Mouse (Mus musculus) left cerebral cortex, postnatal 14 days (tissue): ENCODE data around the gene Abcc2. TPM values are rescaled to one million over a fixed set of nuclear protein-coding genes. Genes with fewer than 3 reads are reported as not detected.

ENCODE experiments used
- DNase-seq, 2 experiments: peaks; one replicate each; pipeline ENCODE4 v3.0.0; 2021 to 2022; ENCODE audit warnings: low spot score in 2 of 2, mixed read lengths in 1 of 2
- intact Hi-C: fragments of 180-260 bp; cut with DNase I; formaldehyde crosslinking; loops from one replicate; pipeline ENCODE4 v1.15.1; 2025
- long read RNA-seq, 2 experiments: library from polyadenylated mRNA; stranded (forward); transcript quantifications; one replicate each; pipeline ENCODE4 v2.0.0; 2021
- total RNA-seq, 2 experiments: library from RNA; stranded (reverse); gene quantifications; 2 replicates each; pipeline ENCODE4 v1.2.3; 2021

Gene Abcc2
- under 1 TPM; 0.11 to 0.66 TPM for total RNA-seq
- long read RNA-seq, experiment 1, result 0 reads
- long read RNA-seq, experiment 2, partial matches to known transcripts, result 0 of 1 reads
- long read RNA-seq, experiment 2, other reads (novel, unspliced or antisense), result 1 of 1 reads

DNA sequence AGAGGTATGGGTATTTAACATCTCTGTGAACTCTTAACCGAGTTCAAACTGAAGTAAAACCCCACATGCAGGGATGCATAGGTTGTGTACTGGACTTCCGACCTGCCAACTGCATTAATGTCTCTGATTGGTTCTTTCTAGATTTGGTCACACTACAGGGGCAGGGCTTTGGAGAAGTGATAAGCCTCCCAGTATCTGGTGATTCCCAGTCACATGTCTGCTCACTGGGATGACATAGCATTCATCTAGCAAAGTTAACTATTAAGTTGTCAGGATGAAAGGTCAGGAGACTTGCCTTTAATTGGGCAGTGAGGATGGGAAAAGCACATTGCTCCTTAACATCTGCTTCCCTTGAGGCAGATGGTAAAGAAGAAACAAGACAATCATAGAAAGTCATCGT lies at the start of gene Abcc2:
Abcc2 (plus strand) TSS at position 213 of the 400 bp plus-strand sequence.
- intact Hi-C loops, result no loop called here
- DNase-seq, result no peak

DNA sequence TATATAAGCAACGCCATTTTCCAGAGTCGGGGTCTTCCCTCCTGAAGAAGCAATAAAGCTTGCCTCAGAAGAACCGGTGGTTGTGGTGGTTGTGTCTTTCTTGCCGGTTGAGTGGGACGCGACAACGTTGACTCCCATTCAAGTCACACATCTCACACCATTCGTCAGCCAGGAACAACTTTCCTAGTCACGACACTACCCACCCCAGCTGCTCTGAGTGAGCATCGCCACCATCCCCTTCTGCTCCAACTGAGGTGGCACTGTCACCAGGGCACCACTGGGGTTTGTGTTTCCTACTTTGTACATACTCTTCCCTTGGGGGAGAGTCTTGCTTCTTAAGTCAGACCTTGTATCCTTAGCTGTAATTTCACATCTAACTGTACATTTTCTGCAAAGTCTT lies 43.6 kb upstream of the Abcc2 start:
- DNase-seq, result no peak
- intact Hi-C loops, result no loop called here

DNA sequence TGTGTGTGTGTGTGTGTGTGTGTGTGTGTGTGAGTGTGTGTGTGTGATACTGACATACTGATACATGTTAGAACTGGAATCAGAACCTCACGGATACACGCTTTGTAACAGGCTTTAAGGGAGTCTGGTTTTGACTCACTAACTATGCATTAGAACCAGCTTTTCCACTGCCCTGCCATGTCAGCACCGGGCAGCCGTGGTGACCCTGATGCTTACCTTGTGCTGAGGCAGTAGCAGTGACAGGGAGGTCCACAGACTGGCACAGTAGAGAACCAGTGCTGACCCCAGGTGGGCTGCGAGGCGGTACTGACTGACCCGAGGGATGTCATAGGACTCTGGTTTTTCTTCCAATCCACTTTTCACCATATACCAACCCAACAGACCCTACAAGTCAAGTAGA lies 38.6 kb upstream of the Abcc2 start:
- intact Hi-C loops, result no loop called here
- DNase-seq, result no peak

DNA sequence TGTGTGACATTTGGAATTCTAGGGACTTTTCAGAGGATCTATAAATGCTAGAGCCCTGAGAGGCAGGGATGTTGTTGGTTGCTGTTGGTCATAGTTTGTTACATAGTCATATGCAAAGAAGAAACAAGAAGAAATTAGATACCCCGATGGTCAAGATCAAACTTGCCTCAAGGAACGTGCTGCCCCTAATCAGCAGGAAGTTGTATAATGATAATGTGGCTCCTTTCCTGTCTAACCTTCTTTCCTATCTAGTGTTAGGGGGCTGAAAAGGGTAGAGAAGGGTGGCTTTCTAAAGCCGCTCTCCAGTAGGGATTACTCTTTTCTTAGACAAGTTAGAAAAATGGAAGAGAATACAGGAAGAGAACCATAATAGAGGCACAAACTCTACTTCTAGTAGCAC lies 36.3 kb upstream of the Abcc2 start:
- no peak for DNase-seq
- intact Hi-C loops, result no loop called here

DNA sequence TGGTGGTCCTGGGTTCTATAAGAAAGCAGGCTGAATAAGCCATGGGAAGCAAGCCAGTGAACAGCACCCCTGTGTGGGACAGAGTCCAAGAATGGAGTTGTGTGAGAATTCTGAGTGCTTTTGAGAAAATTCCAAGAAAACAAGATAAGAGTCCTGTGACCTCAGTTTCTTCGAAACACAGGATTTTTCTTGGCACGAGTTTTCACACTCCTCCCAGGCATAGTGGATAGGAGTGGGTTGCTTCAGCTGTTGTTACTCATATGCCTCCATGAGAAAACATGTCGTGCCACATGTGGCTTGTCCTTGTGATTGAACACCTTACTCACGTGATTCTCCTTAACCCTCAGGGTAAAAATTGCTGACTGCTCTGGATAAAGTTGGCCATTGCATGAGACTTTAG lies 34.1 kb upstream of the Abcc2 start:
- DNase-seq, result no peak

DNA sequence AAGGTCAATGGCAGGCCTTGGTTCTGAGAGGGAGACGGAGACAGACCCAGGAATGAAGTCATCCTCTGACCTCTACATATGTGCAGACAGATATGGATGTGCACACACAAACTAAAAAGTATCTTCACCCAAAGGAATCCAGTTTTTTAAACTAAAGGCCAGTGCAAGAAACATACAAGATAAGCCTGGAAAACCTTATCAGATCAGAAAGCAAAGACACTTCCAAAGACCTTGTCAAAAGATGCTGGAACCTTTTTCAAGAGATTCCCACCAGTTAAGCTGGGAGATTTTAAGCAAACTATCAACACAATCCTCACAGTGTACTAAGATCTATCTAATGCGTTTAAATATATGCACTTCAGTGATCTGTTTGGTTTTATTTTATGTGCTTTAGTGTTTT lies 32.0 kb upstream of the Abcc2 start:
- no peak for DNase-seq
- intact Hi-C loops, result no loop called here

More for the DNA sequence above, 34.1 kb upstream of the Abcc2 start:
- intact Hi-C loops, result no loop called here

DNA sequence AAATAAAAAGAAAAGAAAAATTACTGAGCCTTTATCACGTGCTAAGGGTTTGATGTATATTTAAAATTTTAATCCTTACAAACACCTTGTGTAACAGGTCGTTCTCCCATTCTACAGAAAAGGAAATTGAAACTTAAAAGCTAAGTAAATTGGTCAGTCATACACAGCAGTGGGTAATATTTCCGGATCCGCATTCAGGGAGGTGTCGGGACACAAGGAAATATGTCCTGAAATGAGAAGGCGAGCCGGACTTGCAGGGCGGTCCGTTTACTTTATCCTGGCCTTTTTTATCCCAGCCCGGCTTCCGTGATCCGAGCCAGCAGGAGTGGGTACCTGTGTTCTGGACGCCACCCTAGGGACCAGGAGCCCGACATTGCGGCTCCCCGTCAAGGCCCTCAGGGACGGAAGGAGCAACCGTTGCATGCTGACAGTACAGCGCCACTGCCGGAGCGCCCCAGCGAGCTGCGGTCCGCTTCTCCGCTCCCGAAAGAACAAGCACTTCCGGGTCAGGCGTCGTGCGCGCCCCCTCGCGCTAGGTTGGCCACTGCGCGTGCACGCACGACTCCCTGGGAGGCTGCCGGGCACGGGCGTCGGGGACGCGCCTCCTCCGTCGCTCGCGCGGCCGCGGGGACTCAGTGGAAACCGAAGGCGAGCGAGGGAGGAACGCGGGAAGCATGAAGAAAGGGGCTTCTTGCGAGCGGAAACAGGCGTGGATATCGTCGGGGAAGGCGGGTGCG lies 29.3 kb upstream of the Abcc2 start, which contains the start of the genes Cutc and Cox15:
Cutc (plus strand) TSS at position 508 of the 737 bp plus-strand sequence.
Cox15 (minus strand) TSS at position 512 of the 737 bp plus-strand sequence.
- intact Hi-C loops, result no loop called here
- DNase-seq, result peak; percentile 97

DNA sequence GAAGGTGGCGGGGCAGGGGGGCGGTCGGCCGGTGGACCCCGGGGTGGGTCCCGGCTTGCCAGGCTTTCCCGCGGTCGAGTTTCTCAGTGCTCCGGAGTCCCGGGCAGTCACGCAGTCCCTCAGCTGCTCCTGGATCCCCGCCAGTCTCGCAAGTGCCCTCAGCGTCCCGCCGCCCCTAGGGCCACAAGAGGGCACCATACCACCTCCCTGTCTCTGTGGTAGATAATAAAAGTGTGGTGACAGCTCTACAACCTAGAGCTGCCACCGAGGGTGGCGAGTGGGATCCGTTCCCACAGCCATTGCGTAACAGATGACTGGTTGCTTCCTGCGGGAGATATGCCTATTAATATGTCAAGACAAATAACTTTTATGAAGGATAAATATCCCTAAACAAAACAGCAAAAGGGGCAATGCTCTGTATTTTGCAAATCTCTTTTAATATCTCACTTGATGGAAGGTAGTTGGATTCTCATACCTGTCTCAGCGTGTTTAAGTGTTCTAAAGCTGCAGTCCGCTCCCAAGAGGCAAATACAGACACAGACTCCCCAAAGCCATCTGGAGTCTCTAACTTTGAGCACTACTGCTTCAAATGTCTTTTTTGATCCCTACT lies 28.7 kb upstream of the Abcc2 start:
- peak; percentile 88 to 90 for DNase-seq
- intact Hi-C loops, result no loop called here

DNA sequence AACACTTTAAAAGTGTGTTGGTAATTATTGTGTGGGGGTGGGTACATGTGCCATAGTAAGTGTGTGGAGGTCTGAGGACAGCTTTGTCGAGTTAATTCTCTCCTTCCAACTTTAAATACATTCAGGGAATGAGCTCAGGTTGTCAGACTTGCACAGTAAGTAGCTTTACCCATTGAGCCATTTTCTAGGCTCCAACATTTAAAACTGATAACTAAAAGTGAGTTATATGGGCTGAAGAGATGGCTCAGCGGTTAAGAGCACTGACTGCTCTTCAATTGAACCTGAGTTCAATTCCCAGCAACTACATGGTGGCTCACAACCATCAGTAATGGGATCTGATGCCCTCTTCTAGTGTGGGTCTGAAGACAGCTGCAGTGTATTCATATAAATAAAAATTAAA lies 27.8 kb upstream of the Abcc2 start:
- DNase-seq, result no peak
- intact Hi-C loops, result no loop called here

DNA sequence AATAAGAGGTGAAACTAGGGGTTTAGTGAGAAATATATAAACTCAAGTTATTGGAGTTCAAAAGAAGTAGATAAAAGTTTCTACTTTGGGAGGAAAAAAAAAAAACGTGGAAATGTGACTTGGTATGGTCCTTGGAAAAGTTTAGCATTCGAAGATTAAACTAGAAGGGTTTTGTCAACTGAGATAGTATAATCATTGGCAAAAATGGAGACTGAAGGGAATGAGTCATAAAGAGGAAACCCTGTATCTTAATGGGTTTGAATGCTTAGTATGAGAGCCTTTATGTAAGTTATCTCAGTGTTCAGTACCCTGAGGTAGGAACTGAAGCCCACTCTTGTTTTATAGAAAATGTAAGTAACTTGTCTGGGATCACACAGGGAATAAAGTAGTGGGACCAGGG lies 27.1 kb upstream of the Abcc2 start:
- DNase-seq, result no peak
- intact Hi-C loops, result no loop called here

DNA sequence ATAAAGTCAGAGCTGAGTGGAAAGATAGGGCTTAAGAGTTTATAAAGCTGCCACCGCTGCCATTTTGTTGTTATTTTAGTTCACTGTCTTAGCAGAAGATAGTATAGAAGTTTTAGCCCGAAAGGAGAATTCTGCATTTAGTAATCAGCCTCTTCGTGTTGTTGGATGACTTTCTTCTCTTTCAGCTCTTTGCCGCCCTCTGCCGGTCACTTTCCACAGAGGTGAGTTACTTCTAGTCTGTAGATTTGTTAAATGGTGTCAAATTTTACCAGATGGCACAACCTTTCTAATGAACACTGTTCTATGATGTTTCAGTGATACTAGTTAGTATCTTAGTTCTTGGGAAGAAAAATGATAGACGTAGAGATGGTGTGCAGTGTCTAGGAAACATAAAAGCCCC lies 21.5 kb upstream of the Abcc2 start:
- intact Hi-C loops, result no loop called here
- peak; percentile 28 to 66 for DNase-seq

DNA sequence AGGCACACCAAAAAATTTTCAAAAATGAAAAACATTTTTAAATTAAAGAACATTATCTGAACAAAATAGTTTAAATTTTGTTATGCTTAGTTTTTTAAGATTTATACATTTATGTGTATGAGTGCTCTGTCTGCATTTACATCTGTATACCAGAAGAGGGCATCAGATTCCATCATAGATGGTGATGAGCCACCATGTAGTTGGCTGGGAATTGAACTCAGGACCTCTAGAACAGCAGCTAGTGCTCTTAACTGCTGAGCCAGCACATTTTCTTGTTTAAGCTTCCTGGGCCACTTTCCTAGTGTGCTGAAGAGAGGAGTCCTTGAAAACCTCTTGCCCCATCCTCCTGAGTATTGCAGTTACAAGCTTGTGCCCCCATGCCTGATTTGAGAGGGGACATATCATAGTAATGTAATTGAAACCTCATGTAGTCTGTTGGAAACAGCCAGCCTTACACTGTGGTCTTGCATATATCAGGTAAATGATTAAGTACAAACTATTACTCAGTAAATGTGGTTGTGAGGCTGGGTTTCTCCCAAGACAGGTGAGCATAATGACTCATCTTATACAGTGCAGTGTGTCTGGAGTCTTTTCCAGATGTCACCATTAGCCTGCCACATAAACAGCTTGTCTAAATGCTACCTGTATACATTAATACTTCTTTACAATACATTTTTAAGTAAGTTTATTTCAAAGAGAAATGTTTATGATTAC lies 20.3 kb upstream of the Abcc2 start:
- intact Hi-C loops, result no loop called here
- DNase-seq, result no peak

DNA sequence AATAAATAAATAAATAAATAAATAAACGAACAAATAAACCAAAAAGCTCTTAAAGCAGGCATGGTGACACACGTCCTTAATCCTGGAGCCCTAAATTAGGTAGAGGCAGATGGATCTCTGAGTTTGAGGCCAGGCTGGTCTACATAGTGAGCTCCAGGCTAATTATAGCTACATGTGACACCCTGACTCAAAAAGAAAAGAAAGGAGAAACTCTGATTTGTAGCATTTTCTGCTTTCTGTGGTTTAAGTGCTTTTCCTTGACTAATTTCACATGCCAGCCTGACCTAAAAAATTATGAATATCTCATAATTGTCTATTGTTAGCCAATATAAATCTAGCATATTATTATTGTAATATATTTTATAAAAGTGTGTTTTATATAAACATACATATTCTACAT lies 19.6 kb upstream of the Abcc2 start:
- no peak for DNase-seq
- intact Hi-C loops, result no loop called here

DNA sequence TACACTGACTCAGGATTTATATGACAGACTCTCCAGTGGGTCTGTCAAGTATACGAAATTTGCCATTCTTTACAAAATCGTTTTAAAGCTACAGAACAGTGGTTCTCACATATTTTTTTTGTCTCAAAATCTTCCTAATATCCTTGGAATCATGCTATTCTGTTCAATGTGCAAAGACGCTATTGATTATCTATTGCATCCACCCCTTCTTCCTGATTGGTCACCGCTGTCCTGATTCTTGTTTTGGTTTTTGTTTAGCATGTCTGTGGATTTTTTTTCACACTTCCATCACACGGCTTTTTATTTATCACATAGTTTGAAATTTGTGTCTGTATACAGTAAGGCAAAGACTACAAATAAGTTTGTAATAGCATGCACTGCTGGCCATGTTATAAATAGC lies 15.5 kb upstream of the Abcc2 start:
- no peak for DNase-seq
- intact Hi-C loops, result no loop called here

DNA sequence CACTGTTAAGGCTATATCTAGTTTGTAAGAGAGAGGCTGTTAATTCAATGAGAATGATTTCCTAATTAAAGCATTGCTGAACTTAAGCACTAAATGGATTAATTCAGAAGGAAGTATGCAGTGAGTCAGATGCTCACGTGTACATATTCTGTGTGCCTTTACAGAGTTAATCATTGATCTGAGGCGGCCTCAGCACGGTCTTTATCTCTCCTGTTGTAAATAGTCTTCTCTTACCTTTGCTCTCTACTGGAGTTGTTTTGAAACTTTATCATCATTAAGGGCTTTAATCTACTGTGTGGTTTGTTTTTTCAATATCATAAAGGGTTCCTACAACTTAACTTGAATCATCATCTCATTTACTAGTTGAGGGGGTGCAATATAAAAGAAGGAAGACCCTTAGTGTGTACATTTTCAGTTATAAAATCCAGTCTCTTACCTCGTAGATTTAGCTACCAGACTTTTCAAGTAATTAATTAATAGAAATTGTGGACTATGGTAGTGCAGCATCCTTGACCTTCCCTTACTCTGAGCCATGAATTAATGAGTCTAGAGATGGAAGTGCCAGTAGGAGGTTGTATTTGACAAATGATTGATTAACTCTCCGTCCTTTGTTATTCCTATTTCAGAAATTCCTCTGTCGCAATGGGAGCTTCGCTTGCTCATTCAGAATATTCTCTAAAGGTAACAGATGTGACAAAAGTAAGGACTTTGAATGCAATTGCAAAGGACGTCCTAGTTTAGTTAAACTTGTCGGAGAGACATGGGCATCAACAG lies 14.3 kb upstream of the Abcc2 start:
- intact Hi-C loops, result no loop called here
- no peak for DNase-seq

DNA sequence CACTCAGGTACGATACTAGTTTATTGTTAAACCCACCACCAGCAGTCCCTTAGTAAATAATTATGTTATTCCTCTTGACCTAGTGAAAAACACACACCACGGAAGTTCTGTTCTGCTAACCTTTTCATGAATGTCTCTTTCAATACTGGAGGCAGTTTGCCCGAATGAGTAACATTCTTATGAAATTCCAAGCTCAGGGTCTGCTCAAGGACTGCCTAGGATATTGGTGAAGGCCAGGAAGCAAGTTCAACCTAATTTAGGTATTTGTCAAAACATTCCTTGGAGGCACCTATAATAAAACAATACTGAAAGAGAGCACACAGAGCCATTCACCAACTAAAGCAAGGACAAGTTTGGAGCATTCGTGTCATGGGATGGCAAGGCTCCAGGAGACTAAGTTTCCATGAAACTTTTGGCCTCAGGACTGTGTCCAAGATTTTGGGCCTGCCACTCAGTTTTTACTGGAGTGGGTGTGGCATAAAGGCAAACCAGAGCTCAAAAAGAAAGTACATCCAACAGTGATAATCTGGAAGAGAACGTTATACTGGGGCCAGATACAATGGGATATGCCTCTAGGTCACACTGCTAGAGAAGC lies 12.5 kb upstream of the Abcc2 start:
- intact Hi-C loops, result no loop called here
- DNase-seq, result no peak

DNA sequence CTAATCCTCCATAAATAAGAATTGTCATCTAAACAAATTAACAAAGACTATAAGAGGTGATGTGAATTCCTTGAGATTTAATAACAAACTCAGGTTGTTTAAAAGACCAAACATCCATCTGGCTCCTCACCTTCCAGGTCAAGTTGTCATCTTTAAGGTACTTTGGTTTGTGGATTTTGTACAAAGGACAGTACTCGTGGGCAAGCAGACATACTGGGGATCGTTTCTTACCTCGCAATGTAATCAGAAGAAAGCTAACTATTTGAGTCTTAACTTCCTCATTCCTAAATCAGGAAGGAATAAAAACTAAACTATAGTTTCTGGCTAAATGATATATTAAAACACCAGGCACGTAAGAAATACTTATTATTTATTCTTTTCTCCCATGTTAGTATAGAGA lies 11.4 kb upstream of the Abcc2 start:
- intact Hi-C loops, result no loop called here
- DNase-seq, result no peak

DNA sequence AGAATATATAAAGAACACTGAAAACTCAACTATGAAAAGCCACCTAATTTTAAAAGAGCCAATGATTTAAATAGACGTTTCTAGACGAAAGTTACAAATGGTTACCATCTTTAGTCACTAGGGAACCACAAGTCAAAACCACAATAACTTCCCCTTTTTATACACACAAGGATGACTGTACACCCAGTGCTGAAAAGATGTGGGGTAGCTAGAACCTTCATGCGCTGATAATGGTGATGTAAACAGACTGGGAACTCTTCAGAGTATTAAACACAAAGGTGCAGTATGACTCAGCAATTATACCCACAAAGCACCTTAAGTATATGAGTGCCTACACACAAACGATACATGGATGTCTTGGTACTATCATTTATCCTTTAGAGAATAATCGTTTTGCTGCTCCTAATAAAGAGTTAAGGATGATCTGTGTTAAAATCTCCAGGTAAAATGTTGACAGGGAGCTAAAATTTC lies 10.5 kb upstream of the Abcc2 start:
- DNase-seq, result no peak
- intact Hi-C loops, result no loop called here

DNA sequence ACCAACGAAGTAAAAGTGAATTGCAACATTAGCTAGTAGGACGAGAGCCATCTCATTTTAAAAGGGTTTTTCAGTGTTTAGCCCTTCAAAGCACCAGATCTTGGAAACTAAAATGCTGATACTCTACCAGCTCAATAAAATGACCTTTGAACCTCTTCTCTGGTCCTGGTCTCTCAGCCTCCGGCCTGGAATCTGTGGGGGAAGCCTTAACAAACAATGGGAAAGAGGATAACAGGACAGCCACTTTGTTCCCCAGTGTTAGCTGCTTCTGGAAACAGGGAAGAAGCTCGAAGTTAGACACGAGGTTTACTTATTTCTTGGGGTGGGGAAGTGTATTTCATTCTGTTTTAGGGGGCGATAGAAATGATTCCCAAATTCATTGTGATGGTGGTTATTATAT lies 9.7 kb upstream of the Abcc2 start:
- no peak for DNase-seq
- intact Hi-C loops, result no loop called here
